Mouse (Mus musculus) T-helper 2 cell (primary cell): ENCODE measurements around the gene Zfp763.
"Not testable (repeated sequence)": the region's sequence is repeated elsewhere in the genome, so short reads cannot be mapped to it uniquely, and the experiment has no call there.

Experiments
- in situ Hi-C: fragments of 300-600 bp; cut with MboI, MseI; formaldehyde crosslinking; loops from one replicate; pipeline ENCODE4 v1.15.1; 2025; ENCODE audit warnings: high pct_unique_total_duplicates

Gene Zfp763

GRCm38 (mm10) chr17:33032900-33033891 lies at the start of gene Zfp763:
TSS of gene Zfp763 (minus strand) at chr17:33033402.
- in situ Hi-C loops = no loop called here

- in situ Hi-C loops = no loop called here
These were observed 34.8 kb upstream of the Zfp763 start, which contains the start of gene 4921501E09Rik for GRCm38 (mm10) chr17:33067958-33068357. TSS of gene 4921501E09Rik (minus strand) at chr17:33068058.

GRCm38 (mm10) chr17:33063001-33063400 lies 29.8 kb upstream of the Zfp763 start:
- in situ Hi-C loops = no loop called here

- in situ Hi-C loops = no loop called here
These were observed 25.6 kb upstream of the Zfp763 start for GRCm38 (mm10) chr17:33058791-33059190.

DNA sequence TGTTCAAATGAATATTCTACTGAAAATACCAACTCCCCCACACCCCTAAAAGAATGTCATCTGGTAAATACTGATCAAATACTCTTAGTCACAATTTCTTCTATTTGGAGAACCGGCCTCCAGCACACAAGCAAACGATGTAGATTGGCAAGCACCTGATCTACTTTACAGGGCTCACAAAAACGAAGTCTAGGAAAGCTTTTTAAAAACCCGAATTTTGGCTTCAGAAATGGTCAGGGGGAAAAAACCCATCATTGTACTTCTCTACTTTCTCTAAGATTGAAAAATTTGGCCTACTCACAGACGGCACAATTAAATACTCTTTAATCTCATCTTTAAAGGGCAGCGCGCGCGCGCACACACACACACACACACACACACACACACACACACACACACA lies 826 bp downstream of the Zfp763 start:
- in situ Hi-C loops = no loop called here

- in situ Hi-C loops = not testable (repeated sequence)
These were observed 12.8 kb downstream of the Zfp763 start for GRCm38 (mm10) chr17:33020434-33020833.

DNA sequence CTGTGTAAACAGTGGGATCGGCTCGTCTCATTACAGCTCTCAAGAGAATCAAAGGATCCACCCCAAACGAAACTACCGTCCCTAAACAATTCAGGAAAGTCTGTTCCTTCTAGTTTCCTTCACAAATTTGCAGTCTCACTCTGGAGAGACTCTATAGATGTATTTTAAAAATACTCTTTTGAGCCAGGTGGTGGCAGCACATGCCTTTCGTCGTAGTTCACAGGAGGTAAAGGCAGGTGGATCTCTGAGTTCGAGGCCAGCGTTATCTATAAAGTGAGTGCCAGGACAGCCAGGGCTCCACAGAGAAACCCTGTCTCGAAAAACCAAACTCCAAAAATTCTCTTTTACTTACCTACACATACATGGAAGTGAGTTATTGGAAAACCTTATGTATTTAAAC lies 24.9 kb downstream of the Zfp763 start:
- in situ Hi-C loops = no loop called here

DNA sequence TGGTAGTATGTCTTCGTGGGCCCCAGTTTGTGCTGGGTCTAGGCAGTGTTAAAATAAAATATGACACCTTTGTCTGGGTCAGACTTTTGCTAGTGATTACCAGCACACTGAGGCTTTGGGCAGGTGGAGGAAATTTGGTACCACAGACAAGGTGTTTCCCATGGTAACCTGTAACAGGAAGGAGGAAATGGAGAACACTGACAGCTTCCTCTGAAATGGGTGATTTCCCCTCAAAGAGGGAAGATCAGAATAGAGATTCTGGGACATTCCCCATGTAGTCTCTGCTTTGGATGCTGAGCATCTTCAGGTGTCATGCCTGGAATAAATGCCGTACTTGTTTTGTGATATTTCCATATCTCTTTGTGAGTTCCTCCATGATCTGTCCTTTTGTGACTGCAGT lies 34.7 kb downstream of the Zfp763 start:
- in situ Hi-C loops = no loop called here

DNA sequence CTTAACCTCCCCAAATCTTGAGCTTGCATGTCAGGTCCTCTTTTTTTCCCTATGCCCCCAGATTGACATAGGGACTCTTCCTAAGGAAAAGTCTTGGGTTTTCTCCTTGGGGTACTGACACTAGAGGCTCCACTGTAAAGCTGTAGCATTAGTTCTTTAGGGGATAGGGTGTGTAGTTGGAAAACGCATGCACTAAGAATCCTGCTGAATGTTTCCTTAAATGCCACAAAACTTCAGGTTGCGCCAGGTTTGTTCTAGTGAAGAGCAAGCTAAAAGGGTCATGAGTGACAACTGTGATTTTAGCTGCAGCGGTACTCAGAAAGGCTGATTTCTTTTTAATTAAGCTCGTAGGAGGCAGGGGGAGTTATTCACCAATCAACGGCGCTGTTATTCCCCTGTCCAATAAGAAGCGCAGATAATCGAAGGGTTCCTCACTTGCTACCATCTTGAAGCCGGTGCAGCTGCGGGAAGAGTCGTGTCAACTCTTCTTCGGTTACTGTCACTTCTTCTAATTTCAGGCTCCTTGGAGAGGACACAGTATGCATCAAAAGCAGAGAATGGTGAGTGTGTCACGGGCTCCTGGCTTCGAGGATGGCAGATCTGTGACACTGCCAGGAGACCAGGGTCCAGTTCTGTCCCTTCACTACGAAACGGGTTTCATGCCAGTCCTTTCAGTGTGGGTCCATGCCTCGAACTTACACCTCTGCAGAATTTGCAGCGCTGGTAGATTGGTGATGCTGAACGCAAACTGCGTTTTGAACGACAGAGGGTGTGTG lies 40.3 kb downstream of the Zfp763 start, which contains the start of gene Zfp952:
Zfp952 (plus strand) TSS at position 431 of the 776 bp plus-strand sequence.
- in situ Hi-C loops = no loop called here

GRCm38 (mm10) chr17:32991965-32992698 lies 41.1 kb downstream of the Zfp763 start:
- in situ Hi-C loops = no loop called here

DNA sequence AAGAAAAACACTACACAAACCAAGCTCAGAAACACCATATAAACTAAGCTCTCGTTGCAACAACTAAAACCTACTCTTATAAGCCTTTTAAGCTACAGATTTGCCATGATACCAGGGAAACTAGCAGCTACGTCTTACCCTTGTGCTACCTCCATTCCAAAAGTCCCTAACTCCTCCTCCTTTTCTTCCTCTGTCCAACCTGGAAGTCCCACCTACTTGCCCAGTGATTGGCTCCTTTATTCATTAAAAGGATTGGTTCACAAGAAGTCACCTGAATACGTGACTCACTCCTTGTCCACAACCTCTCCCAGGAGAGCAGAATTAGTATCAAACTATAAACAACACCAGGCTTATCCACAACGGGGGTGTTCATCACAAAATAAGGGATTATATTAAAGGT lies 46.9 kb downstream of the Zfp763 start:
- in situ Hi-C loops = loop anchor here (10.0 kb wide), 1 partner anchor 82 kb away; no protein-coding TSS in a partner anchor

DNA sequence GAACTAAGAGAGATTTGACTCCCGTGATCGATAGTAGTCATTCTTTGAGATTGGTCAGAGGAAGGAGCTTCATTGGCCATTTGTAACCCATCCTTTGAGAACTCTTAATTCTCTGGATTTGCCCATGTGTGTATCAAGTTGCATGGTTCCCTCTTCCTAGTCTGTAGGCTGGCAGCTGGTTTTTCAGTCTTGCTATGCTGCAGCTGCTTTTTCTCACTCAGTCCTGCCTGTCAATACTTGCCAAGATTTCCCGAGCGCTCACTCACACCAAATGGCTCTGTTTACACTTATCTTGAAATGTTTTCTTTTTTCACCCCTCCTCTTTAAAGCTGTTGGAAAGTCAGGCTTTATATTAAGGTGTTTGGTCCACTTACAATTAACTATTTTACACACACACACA lies 51.8 kb downstream of the Zfp763 start:
- in situ Hi-C loops = loop anchor here (10.0 kb wide), 1 partner anchor 77 kb away; no protein-coding TSS in a partner anchor
